Mouse (Mus musculus): ENCODE data around the gene Gsk3a.

DNA sequence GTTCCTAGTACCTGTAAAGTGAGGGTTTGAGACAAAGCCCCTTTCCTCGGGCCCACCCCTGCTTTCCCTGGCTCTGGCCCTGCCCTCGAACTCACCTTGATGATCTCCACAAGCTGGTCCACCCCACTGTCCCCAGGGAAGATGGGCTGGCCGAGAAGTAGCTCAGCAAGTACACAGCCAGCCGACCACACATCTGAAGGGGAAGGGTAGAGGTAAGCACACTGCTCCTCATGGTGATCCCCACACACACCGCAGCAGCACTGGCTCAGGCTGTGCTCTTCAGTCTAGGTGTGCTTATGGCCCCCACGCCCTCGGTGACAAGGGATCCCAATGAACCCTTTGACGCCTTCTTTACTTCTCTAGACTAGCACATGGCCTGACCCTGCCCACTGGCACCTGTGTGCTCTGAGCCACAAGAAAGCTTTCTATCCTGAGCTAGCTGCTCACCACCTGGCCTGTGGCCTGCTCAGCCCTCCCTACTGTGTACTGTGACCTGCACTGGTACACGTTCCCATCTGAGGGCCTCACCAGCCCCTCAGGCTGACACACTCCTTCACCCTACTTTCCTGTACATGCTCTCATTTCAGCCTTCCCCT is 6.9 kb downstream of the Gsk3a start:
- TF ChIP-seq CTCF (IDR thresholded peaks at IDR 0.05; ENCODE audit: borderline replicate concordance, control insufficient read depth, extremely low read depth, insufficient read depth, low read length, poor library complexity) (no peak), POLR2A (IDR thresholded peaks at IDR 0.05; ENCODE audit: control insufficient read depth, extremely low read depth, insufficient read depth, low read length, poor library complexity) (no peak)

Data from thymus, adult 2 months (tissue).